Mouse (Mus musculus): ENCODE data around the gene Trmt13.

- TF ChIP-seq ZC3H11A (IDR thresholded peaks at IDR 0.05; ENCODE audit: borderline replicate concordance, low read depth, low read length) (no peak), HCFC1 (IDR thresholded peaks at IDR 0.05; ENCODE audit: borderline replicate concordance, insufficient read depth, low read length) (no peak), ZNF384 (IDR thresholded peaks at IDR 0.05; ENCODE audit: low read depth, low read length) (no peak), MAFK (IDR thresholded peaks at IDR 0.05; ENCODE audit: insufficient read depth, low read depth, low read length) (no peak)
Observed at GRCm38 (mm10) chr3:116656184-116656965, 42.0 kb upstream of the Trmt13 start.

Measured in ES-E14 (cell line).